Mouse (Mus musculus) cerebellum, postnatal 36 days (tissue): ENCODE data around the gene Cetn3.
A peak's percentile ranks its signal among the peaks of the same experiment; 100 is the strongest.

Source experiments
- DNase-seq, 2 experiments: peaks; one replicate each; pipeline ENCODE4 v3.0.0; 2021 to 2022; ENCODE audit warnings: mixed read lengths in 2 of 2

Cetn3 gene

GRCm38 (mm10) chr13:81782971-81783404 is at the start of gene Cetn3:
Gene Cetn3 (plus strand): TSS chr13:81783077.
- peak; percentile 89 to 93 for DNase-seq

GRCm38 (mm10) chr13:81736606-81737005 is 46.3 kb upstream of the Cetn3 start:
- DNase-seq: no peak

DNA sequence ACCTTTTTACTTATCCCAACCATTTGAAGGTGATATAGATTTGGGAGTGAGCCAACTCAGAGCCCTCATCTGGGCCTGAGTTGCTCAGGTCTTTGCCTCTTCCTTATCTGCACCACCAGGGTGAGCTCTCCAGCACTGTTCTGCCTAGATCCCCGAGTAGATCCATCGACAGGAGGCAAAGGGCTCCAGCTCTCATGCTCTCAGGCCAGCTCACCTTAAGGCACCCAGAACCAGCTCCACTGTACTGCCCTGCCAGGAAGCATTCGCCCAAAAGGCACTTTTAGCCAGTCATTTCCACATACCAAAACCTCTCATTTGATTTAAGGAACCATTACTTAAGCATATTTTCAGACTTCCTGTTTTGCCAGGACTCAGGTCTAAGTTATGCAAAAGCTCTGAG is 42.0 kb upstream of the Cetn3 start:
- DNase-seq: no peak

DNA sequence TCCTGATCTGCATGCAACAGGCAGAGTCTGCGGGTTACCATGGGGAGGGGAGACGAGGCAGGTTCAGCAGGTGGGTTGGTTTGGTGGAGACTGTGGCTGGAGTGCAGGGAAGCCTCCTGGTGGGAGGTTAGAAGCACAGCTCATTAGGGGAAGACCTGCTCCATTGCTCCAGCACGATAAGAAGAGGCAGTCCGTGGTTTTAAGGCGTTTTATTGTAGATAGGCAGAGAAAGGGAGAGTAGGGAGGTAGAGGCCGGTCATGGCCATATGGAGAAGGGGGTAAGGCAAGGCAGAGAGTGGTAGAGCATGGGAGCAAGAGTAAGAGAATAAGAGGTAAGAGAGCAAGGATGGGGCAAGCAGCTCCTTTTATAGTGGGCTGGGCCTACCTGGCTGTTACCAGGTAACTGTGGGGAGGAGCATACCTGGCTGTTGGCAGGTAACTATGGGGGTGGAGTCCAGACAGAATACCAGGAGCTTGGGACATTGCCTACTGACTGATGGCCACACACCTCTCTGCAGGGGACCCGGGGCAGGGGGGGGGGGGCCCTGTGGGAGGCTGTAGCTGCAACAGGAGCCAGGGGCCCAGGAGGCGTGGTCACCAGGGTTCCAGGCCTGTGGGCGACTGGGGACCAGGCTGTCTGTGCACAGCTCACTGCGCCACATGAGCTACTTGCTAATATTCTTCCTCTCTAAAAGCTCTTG is 39.3 kb upstream of the Cetn3 start:
- no peak for DNase-seq

DNA sequence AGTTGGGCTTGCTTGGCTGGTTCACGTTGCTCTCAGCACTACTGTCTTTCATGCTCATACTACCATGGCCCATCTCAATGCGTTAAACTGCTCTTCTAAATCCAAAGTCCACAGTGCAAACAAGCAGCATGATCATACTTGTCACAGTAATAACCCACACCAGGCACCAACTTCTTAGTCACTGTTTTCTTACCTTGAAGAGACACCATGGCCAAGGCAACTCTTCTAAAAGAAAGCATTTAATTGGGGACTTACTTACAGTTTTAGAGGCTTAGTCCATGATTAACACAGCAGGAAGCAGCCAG is 38.8 kb upstream of the Cetn3 start:
- DNase-seq: no peak

DNA sequence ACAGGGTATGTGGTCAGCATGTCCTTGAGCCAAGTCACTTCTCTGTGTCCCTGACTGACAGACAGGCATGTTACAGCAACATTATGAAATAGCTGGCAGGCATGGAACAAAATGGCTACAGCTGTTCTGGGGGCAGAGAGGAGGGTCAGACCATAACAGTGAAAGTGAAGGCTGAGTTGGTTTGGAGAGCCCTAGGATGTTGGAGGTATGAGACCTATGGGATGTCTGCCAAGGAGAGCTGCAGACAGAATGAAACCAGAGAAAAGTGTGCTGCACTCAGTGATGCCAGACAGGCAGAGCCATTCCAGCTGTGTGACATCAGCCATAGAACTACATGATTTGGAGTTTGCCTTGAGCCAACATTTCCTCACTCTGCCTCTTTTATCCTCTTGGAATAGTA is 28.0 kb upstream of the Cetn3 start:
- DNase-seq: no peak

DNA sequence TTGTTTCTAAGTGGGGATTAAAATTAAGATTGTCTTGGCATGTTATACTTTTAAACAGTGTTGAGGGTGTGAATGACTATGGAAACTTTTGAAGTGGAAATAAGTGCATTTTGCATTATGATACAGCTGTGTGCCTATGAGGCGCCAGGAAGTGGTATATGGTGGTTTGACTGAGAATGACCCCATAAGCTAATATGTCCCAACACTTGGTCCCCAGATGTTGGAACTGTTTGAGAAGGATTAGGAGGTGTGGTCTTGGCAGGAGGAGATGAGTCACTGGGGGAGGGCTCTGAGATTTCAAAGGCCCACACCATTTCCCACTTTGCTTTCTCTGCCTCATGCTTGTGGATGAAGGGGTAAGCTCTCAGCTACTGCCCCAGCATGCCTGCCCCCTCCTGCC is 27.6 kb upstream of the Cetn3 start:
- no peak for DNase-seq

DNA sequence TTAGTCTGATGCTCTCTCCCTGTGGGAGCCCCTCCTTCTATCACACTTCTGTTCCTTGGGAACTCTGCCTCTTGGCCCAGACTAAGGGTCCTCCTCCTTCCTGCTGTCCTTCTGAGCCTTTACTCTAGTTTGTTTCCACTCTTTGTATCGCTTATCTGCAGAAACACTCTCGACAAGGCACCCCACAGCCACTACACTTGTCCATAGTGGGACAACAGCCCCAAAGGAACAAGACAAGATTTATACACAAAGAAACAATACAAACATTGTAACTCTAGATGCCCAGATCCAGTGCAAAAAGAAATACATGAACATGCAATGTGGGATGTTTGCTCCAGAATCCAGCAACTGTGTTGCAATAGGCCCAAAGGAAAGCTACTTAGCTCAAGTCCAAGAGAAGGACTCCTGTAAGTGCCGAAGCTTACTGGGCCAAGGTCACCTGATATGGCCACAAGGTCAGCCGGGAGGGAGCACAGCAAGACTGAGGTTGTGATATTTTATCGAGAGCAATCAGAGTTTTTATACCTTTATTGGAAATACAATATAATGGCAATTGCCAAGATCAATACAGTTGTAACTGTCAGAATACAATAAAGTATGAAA is 25.7 kb upstream of the Cetn3 start:
- DNase-seq: no peak

DNA sequence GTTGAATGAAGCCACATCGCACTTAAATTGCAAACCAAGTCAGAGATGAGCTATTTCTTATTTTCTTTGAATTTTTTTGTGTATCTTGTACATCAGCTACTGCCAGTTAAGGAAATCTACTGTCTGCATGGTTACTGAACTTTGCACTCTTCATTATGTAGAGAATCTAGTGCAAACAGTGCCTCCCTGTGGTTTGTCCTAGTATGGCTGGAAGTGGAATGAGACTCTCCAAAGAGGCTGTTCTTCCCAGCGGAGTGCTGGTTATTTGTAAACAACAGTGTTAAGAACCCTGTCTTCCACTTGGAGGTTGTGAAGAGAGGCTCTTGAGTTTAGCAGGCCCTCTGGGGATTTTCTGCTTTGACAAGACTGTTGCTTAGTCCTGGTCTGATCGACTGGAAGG is 22.5 kb upstream of the Cetn3 start:
- DNase-seq: peak; percentile 29 to 48

- DNase-seq: peak; percentile 18 to 52
These were observed 21.2 kb upstream of the Cetn3 start for GRCm38 (mm10) chr13:81761566-81762186.

GRCm38 (mm10) chr13:81764173-81764572 is 18.7 kb upstream of the Cetn3 start:
- DNase-seq: no peak

DNA sequence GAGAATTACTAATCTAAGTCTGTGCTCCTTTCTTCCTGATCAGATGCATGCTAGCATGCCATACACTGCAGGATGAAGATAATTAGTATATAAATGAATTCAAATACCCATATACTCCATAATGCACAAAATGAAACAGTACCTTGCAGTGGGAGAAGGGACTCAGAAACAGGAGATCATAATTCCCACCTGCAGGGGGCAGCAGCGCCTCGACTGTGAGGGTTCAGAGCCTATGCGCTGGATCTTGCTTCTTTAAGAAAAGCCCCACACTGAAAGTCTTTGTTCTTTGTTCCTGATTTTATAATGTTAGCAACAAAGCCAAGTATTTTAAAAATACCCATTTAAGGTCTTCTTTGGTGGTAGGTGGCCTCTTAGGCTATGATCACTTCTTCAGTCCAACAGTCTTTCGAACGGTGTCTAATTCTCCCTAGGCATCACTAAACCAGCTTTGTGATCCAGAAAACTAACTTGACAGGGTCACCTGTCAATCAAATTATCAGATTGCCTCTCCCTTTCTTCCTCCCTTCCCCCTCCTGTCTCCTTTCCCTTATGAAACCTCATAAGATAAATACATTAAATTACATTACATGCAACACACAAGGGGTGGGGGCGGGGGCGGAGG is 15.7 kb upstream of the Cetn3 start:
- DNase-seq: peak; percentile 79 to 82

GRCm38 (mm10) chr13:81776217-81776616 is 6.7 kb upstream of the Cetn3 start:
- no peak for DNase-seq

- peak in 1 of 2 experiments; percentile 14 for DNase-seq
These were observed 402 bp upstream of the Cetn3 start for GRCm38 (mm10) chr13:81782475-81782874.

DNA sequence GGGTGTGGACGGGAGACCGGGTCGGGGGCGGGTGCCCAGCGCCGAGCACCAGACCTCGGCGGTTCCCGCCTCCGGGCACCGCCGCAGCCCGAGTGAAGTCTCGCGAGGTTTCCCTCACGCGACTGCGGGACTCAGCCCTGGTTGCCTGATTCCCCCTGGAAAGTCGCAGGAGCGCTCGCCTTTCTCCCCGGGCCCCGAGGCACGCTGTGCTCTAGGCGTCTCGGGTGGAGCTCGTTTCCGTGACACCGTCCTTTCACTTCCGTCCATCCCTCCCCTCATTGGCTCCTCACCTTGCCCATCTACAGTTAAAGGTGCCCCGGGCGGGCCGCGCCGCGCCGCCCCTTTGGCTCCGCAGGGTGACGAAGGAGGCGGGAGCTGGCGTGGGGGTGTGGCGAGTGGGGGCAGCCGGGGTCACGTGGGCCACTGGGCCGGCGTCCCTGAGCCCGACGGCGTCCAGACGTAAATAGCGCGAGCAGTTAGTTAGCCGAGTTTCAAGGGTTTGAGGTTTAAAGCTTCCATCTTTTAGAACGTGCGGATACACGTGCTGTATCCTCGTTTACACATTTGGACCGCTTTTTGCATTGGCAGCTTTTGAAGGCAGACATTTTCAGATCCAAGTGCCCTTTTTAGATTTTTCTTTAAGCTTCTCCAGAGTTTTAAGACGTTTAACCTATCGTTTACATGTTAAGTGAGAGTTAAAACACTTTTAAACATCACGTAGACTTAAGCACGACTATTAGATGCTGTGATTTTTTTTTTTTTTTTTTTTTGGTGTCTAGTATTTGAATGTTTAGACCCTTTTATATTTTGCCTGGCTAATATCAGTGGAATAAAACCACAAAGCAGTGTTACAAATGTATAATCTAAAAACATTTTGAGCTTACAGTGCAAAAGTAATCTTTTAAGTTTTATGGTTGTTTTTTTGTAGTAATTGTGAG is 797 bp downstream of the Cetn3 start:
- peak; percentile 95 to 97 for DNase-seq

DNA sequence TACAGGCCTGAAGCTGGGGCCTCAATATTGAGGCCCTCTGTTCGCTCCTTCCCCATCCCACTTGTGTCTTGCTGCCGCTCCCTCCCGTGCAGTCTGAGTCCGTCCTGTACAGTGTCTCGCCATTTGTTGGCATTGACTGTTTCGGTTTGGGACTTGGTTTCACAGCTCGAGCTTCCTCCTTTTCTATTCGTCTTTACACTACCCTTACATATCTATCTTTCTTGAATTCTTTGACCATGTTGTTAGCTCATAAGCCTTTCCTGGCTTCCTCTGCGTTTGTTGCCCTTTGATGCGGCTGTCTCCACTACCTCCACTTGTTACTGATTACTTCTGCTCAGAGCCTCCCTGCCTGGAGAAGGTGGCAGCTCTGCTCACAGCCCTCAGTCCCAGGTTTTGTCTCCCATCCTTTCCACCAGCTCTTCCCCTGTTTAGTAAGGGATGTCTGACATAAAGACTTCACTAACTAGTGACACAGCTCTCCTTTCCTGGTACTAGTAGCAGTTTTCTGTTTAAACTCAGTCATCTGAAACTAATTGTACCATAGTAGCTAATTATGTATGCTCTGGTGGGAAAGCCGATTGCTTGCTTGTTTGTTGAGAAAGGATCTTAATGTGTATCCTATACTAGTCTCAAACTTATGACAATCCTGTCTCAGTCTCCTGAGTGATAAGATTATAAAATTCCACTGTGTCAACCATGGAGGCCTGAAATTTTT is 3.0 kb downstream of the Cetn3 start:
- DNase-seq: peak; percentile 12 to 41

DNA sequence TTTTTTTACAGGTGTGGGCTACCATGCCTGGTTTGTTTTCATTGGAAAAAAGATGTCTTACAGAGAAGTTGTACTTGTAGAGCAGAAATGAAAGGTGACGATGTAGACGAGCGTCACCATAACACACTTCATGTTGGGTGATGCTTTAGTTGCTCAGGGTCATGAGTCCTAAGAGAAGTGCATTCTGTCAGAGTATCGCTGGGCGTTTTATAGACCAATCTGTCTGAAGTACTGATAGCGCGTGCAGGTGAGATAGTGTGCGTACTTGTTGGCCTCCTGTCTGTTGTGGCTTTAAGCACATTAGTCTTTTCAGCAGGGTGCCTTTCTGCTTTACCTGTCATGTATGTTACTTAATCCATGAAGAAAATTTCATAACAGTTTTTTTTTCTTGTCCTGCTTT is 7.3 kb downstream of the Cetn3 start:
- no peak for DNase-seq

DNA sequence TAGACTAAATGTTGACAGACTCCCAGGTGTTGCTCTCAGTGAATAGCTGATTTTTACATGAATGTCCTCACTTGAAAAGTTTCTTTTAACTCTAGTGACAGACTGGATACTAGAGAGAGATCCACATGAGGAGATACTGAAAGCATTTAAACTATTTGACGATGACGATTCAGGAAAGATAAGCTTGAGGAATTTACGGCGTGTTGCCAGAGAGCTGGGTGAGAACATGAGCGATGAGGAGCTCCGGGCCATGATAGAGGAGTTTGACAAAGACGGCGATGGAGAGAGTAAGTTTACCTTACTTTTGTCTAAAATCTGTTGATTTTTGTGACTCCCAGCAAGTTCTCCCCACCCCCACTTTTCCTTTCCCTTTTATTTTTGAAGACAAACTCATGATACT is 9.0 kb downstream of the Cetn3 start:
- DNase-seq: no peak

- DNase-seq: no peak
These were observed 11.0 kb downstream of the Cetn3 start for GRCm38 (mm10) chr13:81793850-81794249.

- no peak for DNase-seq
These were observed 18.2 kb downstream of the Cetn3 start for GRCm38 (mm10) chr13:81801121-81801520.

DNA sequence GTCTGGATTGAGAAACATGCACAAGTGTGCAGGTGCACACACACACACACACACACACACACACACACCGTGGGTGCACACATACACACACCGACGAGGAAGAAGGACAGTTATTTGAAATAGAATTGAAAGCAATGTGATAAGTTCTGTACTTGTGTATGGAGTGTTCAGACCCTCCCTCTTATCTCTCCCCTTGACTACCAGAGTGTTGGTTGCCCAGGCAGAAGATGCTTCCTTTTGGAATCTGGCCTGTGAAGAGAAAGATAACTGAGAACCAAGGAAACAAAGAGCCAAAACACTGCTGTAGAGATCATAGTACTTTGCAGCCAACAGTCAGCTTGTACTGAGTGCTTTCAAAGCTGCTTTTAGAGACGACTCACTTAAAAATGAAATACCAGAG is 20.8 kb downstream of the Cetn3 start:
- no peak for DNase-seq

- no peak for DNase-seq
These were observed 39.9 kb downstream of the Cetn3 start for GRCm38 (mm10) chr13:81822750-81823149.
